Mouse (Mus musculus) heart, adult 2 months (tissue): Measurements from ENCODE around the gene Hsd17b12. TPM values are rescaled to one million over a fixed set of nuclear protein-coding genes. Genes with fewer than 3 reads are reported as not detected.
A peak's percentile ranks its signal among the peaks of the same experiment; 100 is the strongest.

Experiments used
- DNase-seq, 2 experiments: peaks; one replicate each; pipeline ENCODE4 v3.0.0; 2021
- H3K27ac ChIP-seq: fragments of 200-600 bp; 2 replicates; pipeline ENCODE4 v1.8.1; 2022
- H3K27me3 ChIP-seq: fragments of 200-500 bp; 2 replicates; pipeline ENCODE4 v1.6.1; 2012; ENCODE audit warnings: mild to moderate bottlenecking, low read length, inconsistent platforms, mixed read lengths; ENCODE audit not compliant: control insufficient read depth, insufficient read depth
- H3K36me3 ChIP-seq: fragments of 200-500 bp; 2 replicates; pipeline ENCODE4 v1.6.1; 2012; ENCODE audit warnings: low read length, inconsistent platforms; ENCODE audit not compliant: control insufficient read depth, insufficient read depth
- H3K4me1 ChIP-seq: fragments of 200-500 bp; 2 replicates; pipeline ENCODE4 v1.6.1; 2011; ENCODE audit warnings: low read length; ENCODE audit not compliant: control insufficient read depth, insufficient read depth
- H3K4me3 ChIP-seq: fragments of 200-600 bp; 2 replicates; pipeline ENCODE4 v1.8.1; 2022
- H3K79me2 ChIP-seq: fragments of 200-500 bp; replicated peaks from 2 replicates; pipeline ENCODE4 v1.6.1; 2012; ENCODE audit warnings: mild to moderate bottlenecking, inconsistent platforms, low read length, moderate library complexity, mixed read lengths; ENCODE audit not compliant: control insufficient read depth, insufficient read depth
- H3K9ac ChIP-seq: fragments of 200-500 bp; 2 replicates; pipeline ENCODE4 v1.6.1; 2012; ENCODE audit warnings: low read depth, mild to moderate bottlenecking, control low read depth, inconsistent platforms, low read length, mixed read lengths
- CTCF ChIP-seq: fragments of 200-600 bp; IDR thresholded peaks from 2 replicates; pipeline ENCODE4 v1.8.1; 2022; ENCODE audit warnings: antibody characterized with exemption, mild to moderate bottlenecking, moderate library complexity
- EP300 ChIP-seq: fragments of 200-500 bp; IDR thresholded peaks from 2 replicates; pipeline ENCODE4 v1.6.1; 2011; ENCODE audit warnings: low read depth, low read length, control low read depth; ENCODE audit not compliant: insufficient read depth
- POLR2A ChIP-seq: fragments of 200-500 bp; IDR thresholded peaks from 2 replicates; pipeline ENCODE4 v1.6.1; 2011; ENCODE audit warnings: mild to moderate bottlenecking, low read depth, low read length, control low read depth; ENCODE audit not compliant: insufficient read depth
- WGBS: fragments of 180-500 bp; shearing (Covaris S2); methylation state at CpG from one replicate; pipeline ENCODE4 v1.1.7; 2018; 5-methylcytosine and 5-hydroxymethylcytosine counted together
- intact Hi-C: fragments of 180-260 bp; cut with DNase I; formaldehyde crosslinking; loops from one replicate; pipeline ENCODE4 v1.15.1; 2025
- polyA plus RNA-seq: library from polyadenylated mRNA; depleted of rRNA; stranded (reverse); fragments of >200 nt; gene quantifications from 2 replicates; pipeline ENCODE4 v1.2.3, GENCODE M21; 2012
- total RNA-seq, 2 experiments: library from RNA; stranded (reverse); gene quantifications; 2 replicates each; pipeline ENCODE4 v1.2.3; 2021

The Hsd17b12 gene
- total and polyA plus RNA-seq, 3 experiments: 12.5 to 20.1 (median 19.9) TPM

GRCm38 (mm10) chr2:94136837-94137236 is 20.9 kb downstream of the Hsd17b12 start:
- WGBS: 59% methylated on average over 3 of the region's 3 CpGs
- Histone ChIP-seq H3K4me1 (no peaks in the 10 kb centered on the region; the same call in 1 of the 2 replicates), H3K9ac (no peak overlapping the region), H3K27ac (no peak overlapping the region), H3K27me3 (no peaks in the 10 kb centered on the region), H3K79me2 (no peaks in the 10 kb centered on the region), H3K36me3 (no peaks in the 10 kb centered on the region), H3K4me3 (no peak overlapping the region)
- TF ChIP-seq CTCF (no peak), POLR2A (no peak), EP300 (no peak)
- intact Hi-C loops: no loop called here
- no peak for DNase-seq

- TF ChIP-seq EP300: no peak
- TF ChIP-seq POLR2A: 0 out of 2 replicates have a peak, but pooled peaks have one; percentile 15
- H3K27me3 ChIP-seq: no peaks in the 10 kb centered on the region
- H3K79me2 ChIP-seq: no peaks in the 10 kb centered on the region
- peak overlapping the region; percentile 70 for H3K27ac ChIP-seq
- no peak overlapping the region for H3K9ac ChIP-seq
- peaks cover 1% of the 10 kb centered on the region; the same call in 1 of the 2 replicates for H3K4me1 ChIP-seq
- 67% methylated on average over 3 of the region's 3 CpGs for WGBS
- intact Hi-C loops: no loop called here
- H3K36me3 ChIP-seq: no peaks in the 10 kb centered on the region
- DNase-seq: no peak
- H3K4me3 ChIP-seq: peak overlapping the region; percentile 19; the same call in 1 of the 2 replicates
These were observed 29.3 kb downstream of the Hsd17b12 start for GRCm38 (mm10) chr2:94128496-94128895.

GRCm38 (mm10) chr2:94122182-94123041 is 35.4 kb downstream of the Hsd17b12 start:
- no peaks in the 10 kb centered on the region for H3K79me2 ChIP-seq
- H3K27me3 ChIP-seq: no peaks in the 10 kb centered on the region
- intact Hi-C loops: no loop called here
- H3K4me3 ChIP-seq: peak overlapping the region; percentile 18; the same call in 1 of the 2 replicates
- WGBS: 15% methylated on average over 7 of the region's 7 CpGs
- H3K9ac ChIP-seq: peak overlapping the region; percentile 60; the same call in 1 of the 2 replicates
- DNase-seq: peak in 1 of 2 experiments; percentile 5
- peaks cover 5% of the 10 kb centered on the region; the same call in 1 of the 2 replicates for H3K36me3 ChIP-seq
- peaks cover 3% of the 10 kb centered on the region for H3K4me1 ChIP-seq
- TF ChIP-seq EP300 (no peak), POLR2A (no peak), CTCF (no peak)
- peak overlapping the region; percentile 72 for H3K27ac ChIP-seq

- Histone ChIP-seq H3K9ac (no peak overlapping the region), H3K27me3 (no peaks in the 10 kb centered on the region), H3K4me1 (no peaks in the 10 kb centered on the region), H3K27ac (no peak overlapping the region), H3K36me3 (no peaks in the 10 kb centered on the region), H3K79me2 (no peaks in the 10 kb centered on the region), H3K4me3 (no peak overlapping the region)
- intact Hi-C loops: no loop called here
- WGBS: 93% methylated on average over 2 of the region's 2 CpGs
- TF ChIP-seq EP300 (no peak), CTCF (no peak), POLR2A (no peak)
- no peak for DNase-seq
These were observed 54.0 kb downstream of the Hsd17b12 start for GRCm38 (mm10) chr2:94103758-94104157.

- Histone ChIP-seq H3K27me3 (no peaks in the 10 kb centered on the region), H3K4me3 (no peak overlapping the region), H3K27ac (no peak overlapping the region), H3K79me2 (no peaks in the 10 kb centered on the region), H3K36me3 (no peaks in the 10 kb centered on the region), H3K9ac (no peak overlapping the region), H3K4me1 (no peaks in the 10 kb centered on the region)
- TF ChIP-seq EP300 (no peak), POLR2A (no peak), CTCF (no peak)
- 97% methylated on average over 1 of the region's 1 CpGs for WGBS
- no peak for DNase-seq
- intact Hi-C loops: no loop called here
These were observed 67.9 kb downstream of the Hsd17b12 start for GRCm38 (mm10) chr2:94089901-94090300.

- Histone ChIP-seq H3K79me2 (no peaks in the 10 kb centered on the region), H3K4me1 (no peaks in the 10 kb centered on the region), H3K4me3 (no peak overlapping the region), H3K27me3 (no peaks in the 10 kb centered on the region), H3K27ac (no peak overlapping the region), H3K9ac (no peak overlapping the region), H3K36me3 (no peaks in the 10 kb centered on the region)
- no peak for TF ChIP-seq EP300
- TF ChIP-seq POLR2A: no peak
- TF ChIP-seq CTCF: peak; percentile 44
- WGBS: 75% methylated on average over 5 of the region's 5 CpGs
- intact Hi-C loops: no loop called here
- no peak for DNase-seq
These were observed 88.3 kb downstream of the Hsd17b12 start for GRCm38 (mm10) chr2:94069482-94069881.
